Mouse (Mus musculus): ENCODE measurements around the gene Abcg4.
"Not testable (repeated sequence)": the region's sequence is repeated elsewhere in the genome, so short reads cannot be mapped to it uniquely, and the experiment has no call there.

The Abcg4 gene

DNA sequence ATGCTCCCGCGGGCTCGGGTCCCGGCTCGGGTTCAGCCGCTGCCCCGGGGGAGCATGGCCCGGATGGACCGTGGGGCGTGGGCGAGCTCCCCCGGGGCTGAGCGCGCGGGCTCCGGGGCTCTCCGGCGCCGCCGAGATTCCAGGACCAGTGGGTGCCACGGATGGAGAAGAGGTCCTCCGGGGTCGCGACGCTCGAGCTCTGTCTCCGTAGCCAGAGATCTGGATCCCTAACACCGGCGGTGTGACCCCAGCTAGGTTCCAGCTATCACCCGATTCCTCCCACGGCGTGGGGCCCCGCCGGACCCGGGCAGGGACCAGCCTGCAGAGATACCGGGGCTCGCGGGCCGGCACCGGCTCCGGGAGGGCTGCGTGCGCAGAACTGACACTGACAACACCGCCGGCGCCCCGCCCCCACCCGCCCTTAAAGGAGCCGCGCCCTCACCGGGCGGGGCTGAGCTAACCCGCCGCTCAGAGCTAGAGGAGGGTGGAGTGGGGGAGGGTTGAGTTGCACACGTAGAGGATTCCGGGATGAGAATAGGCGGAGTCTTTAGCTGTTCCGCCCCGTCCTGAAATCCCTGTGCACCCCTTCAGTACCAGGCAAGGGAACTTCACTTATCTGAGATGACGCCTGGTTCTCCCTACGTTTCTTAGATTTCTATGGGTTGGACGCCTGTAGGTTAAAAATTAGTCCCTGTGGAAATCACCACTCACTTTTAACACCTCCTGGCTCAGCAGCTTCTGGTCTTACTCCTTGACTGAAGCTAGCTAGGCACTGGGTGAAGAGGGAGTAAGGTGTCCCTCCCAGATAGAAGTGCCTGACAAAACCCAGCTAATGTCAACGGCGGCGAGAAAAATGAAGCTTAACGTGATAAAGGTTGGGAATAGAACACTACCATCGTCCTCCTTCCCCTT lies 31.7 kb upstream of the Abcg4 start, which contains the start of gene C2cd2l:
C2cd2l (minus strand) TSS at position 399 of the 912 bp plus-strand sequence.
- DNase-seq (ENCODE audit: low read depth, low spot score) = peak; percentile 99

DNA sequence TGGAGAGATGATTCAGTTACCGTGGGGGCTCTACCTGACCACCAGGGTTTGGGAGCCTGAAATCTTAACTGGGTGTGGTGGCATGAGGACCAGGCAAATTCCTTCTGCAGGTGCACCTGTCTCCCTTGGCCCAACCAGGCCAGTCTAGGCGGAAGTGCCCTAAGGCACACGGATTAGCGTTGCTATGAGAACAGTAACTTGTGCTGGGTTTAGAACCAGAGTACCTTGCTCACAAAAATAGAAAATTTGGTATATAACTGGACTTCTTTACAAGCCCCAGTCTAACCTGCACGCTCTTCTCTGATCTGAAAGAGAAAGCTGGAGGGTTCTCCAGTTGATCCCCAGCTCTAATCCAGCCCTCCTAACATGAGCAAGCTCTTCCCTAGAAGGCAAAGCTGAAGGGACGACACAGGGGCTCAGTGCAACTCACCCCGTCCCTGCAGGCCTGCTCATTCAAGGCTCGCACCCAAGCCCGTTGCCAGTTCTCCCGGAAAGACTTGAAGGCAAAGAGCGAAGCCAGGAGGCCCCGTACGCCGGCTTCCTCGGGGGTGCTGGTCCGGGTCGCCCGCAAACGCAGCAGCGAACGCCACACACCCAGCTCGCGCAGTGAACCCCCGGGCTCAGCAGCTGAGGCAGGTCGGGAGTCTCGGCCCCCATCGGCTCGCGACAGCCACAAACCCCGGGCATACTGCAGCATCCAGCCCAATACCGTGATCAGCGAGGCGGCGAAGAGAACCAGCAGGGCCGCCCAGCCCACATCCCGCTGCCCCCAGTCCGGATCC lies 30.9 kb upstream of the Abcg4 start:
- peak; percentile 37 for DNase-seq (ENCODE audit: low read depth, low spot score)

DNA sequence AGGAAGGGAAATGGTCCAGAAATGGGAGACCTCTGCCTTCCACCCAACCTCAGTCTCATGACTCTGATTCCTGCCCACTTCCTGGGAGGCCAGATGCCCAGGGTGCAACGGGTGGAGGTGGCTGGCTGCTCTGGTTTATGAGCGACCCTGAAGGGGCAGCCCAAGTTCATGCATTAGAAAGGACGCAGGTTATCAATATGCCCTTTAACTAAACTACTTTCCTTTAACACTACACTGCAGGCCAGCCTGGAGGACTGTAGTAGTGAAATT lies 30.3 kb upstream of the Abcg4 start:
- no peak for DNase-seq (ENCODE audit: low read depth, low spot score)

- no peak for DNase-seq (ENCODE audit: low read depth, low spot score)
Measured at GRCm38 (mm10) chr9:44318076-44318825, 29.8 kb upstream of the Abcg4 start.

DNA sequence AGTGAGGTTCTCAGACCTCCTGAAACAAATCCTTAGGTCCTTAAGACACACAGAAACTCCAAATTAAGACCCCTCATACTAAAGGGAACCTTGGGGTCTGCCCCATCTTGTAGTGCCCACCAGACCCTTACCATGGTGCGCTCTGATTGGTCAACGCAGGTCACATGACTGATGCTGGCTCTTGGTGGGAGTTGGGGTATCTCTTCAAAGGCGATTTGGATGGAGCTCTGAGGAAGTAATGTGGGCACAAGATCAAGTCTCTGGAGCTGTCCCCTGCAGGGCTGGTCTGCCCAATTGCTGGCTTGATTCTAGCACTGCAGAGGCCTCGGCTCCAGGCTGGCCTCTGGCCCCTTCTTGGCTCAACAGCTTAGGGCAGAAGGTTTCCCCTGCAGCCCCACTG lies 29.0 kb upstream of the Abcg4 start:
- DNase-seq (ENCODE audit: low read depth, low spot score) = no peak

GRCm38 (mm10) chr9:44314910-44315309 lies 26.5 kb upstream of the Abcg4 start:
- no peak for DNase-seq (ENCODE audit: low read depth, low spot score)

- DNase-seq (ENCODE audit: low read depth, low spot score) = no peak
Measured at GRCm38 (mm10) chr9:44314257-44314547, 25.8 kb upstream of the Abcg4 start.

DNA sequence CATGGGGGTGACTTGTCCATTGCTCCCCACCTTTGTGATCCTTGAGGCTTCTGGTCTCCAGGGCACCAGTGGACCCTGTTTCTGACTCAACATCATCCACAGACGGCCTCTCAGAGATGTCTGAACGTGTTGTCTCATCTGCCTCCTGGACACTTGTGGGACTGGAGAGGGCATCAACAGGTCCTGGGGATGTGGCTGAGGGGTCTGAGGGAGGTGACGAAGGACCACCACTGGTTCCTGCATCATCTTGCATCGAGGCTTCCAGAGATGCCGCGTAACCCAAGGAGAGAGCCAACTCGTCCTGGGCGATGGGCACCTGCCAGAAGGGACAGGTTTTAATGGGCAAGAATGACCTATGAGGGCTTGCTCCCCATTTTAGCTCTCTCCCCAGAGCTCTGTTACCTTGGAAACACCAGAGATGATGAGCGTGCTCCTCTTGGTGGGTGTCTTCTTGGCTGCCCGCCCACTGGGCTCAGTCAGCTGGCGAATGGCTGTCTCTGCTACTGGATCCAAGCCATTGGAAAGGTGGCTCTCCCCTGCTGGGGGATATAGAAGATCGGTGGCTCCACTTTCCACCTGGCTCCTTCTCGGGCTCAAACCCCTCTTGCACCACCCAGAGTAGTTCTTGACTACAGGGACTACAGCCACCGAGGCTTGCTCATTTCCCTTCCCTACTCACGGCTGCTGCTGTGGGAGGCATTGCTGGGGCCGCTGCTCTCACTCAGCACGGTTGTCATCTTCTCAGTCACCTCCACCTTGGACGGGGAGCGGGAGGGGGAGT lies 25.3 kb upstream of the Abcg4 start:
- DNase-seq (ENCODE audit: low read depth, low spot score) = peak; percentile 91

DNA sequence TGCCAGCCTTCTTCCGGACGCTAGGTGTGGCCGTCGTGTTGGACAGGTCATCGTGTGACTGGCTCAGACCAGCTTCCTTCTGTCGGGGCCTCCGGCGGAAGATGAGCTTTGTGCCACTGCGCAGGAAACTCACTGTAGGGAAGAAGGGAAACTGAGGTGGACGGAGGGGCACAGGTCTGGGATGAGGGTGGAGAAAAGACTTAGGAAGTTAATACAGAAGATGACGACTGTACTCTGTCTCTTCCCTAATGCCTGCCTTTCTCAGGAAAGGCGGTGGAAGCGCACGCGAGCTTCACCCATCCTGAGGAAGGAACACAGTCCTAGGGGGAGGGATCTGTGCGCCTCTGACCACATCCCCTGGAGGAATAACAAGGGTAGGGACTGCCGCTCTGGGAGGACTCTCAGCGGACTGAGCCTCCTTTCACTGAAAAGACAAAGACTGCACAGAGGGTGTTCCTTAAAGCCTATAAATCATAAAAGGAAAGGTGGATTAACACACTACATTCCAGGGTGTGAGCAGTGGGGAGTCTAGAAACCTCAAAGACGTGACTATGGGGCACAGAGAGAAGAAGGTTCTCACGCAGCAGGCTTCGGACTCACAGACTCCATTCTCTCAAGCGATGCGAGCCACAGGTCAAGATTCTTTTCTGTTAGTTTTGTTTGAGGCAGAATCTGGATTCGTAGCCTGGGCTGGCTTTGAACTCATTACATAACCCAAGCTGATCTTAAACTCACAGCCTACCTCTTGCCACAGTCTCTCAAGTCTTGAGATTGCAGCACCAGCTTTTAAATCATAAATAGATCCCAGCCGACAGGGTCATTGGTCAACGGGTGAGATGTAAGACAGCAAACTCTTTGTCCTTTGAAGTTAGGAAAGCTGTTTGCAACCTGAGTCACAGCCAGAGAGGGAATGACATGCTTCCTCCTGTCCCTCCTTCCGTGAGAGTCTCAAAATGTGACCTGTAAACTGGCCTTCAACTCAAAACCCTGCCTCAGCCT lies 23.0 kb upstream of the Abcg4 start:
- DNase-seq (ENCODE audit: low read depth, low spot score) = no peak

DNA sequence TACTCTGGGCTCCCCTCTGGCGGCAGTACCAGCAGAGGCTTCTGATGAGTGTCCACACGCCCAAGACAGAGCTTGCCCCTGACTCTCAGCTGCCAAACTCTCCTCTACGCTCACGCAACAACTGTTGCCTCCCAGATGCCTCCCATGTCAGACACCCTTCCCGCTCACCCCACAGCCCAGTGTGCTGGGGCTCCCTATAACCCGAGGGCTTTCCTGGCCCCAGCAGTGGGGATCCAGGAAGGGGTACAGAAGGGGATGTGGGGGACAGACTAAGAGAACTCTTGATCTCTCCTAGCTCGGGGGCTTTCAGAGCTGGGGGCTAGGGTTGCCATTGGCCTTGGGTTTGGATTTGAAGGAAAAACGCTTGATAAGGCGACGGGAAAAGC lies 22.3 kb upstream of the Abcg4 start:
- DNase-seq (ENCODE audit: low read depth, low spot score) = no peak

GRCm38 (mm10) chr9:44309756-44310155 lies 21.3 kb upstream of the Abcg4 start:
- DNase-seq (ENCODE audit: low read depth, low spot score) = no peak

GRCm38 (mm10) chr9:44307248-44307647 lies 18.8 kb upstream of the Abcg4 start:
- no peak for DNase-seq (ENCODE audit: low read depth, low spot score)

DNA sequence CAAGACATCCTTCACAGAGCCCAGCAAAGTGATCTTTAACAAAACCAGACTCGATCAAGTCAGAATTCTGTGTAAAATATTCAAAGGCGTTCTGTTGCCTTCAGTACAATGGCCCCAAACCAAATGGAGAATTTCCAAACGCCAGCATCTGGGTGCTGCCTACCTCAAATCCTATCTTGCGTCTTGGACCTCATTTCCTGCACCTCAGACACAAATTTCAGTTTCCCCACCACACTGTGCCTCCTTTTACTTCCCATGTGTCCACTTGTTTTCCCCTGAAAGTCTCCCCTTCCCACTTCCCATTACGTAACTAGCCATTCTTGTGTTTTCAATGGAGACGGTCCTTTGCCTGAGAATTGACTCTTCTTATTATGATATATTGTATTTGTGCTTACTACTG lies 18.1 kb upstream of the Abcg4 start:
- DNase-seq (ENCODE audit: low read depth, low spot score) = no peak

- peak; percentile 100 for DNase-seq (ENCODE audit: low read depth, low spot score)
Measured at GRCm38 (mm10) chr9:44305466-44306079, 17.2 kb upstream of the Abcg4 start, which contains the start of gene Hinfp. TSS of gene Hinfp (minus strand) at chr9:44305671.

- DNase-seq (ENCODE audit: low read depth, low spot score) = not testable (repeated sequence)
Measured at GRCm38 (mm10) chr9:44300001-44300400, 11.6 kb upstream of the Abcg4 start.

GRCm38 (mm10) chr9:44292490-44292889 lies 4.1 kb upstream of the Abcg4 start:
- DNase-seq (ENCODE audit: low read depth, low spot score) = peak; percentile 80

- DNase-seq (ENCODE audit: low read depth, low spot score) = peak; percentile 49
Measured at GRCm38 (mm10) chr9:44288959-44289291, 510 bp upstream of the Abcg4 start.

- DNase-seq (ENCODE audit: low read depth, low spot score) = peak; percentile 62
Measured at GRCm38 (mm10) chr9:44287401-44288075, 877 bp downstream of the Abcg4 start.

GRCm38 (mm10) chr9:44287003-44287400 lies 1.4 kb downstream of the Abcg4 start:
- no peak for DNase-seq (ENCODE audit: low read depth, low spot score)

Measured in brain, adult 2 months (tissue).